Mouse (Mus musculus) hindlimb bud, embryonic 11.5 days (tissue): ENCODE results near the gene Aqp9.

Experiments
- DNase-seq: peaks from one replicate; pipeline ENCODE4 v3.0.0-alpha.2; 2012; ENCODE audit warnings: low read depth, low spot score; ENCODE audit errors: extremely low spot score

The Aqp9 gene

DNA sequence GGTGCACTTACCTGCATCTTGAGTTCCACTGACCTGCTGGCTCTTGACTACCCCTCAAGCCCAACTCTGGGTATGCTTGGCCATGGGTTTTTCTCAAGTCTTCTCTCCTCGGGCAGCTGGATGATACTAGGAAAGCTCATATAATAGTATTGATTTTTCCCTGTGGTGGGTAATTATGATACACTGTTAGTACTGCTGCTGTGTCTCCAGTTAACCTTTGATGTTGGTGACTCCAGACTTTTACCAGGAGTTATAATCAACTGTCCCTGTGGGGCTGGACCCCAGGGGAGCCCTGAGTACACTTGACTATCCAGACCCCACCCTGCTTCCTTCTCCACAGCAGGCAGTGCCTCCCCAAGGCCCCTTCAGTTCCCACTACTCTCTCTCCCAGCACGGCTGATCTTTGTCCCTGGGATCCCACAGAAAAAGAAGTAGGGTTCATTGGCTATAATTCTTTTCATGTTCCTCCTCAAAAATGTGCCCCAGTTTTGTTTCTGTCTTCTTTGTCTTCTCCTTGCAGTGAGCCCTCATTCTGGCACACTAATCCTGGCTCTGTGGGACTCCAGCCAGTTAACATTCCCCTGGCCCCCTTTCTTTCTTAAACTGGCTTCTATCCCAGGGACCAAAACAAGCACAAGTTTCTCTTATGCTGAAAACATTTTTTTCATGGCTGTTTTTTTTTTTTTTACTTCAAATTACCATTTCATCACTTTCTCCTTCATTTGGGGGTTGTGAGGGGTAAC lies 838 bp downstream of the Aqp9 start:
- DNase-seq = no peak

DNA sequence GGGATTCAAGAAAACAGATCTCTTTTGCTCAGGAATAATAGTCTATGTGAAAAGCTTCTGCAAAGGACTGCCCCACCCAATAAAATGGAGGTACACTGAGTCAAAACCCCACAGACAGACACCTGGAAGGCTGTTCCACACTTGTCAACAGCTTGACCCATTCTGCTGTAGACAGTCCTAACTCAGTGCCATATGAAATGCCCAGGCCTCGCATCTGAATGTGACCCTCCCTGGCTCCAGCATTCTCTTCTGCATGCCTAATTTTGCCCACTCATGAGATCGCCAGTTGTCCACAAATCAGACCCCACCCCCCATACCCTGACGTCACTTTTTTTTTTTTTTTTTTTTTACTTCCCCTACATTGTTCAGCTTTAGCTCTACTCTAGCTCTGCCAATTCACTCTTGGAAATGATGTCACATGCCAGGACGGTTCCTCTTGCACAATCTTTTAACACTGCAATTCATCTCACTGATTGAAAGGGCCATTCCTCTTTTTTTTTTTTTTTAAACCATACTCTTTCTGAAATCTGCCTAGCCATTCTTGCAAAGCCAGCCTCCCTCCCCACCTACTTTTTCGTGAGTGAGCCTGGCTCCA lies 1.5 kb downstream of the Aqp9 start:
- DNase-seq = no peak

DNA sequence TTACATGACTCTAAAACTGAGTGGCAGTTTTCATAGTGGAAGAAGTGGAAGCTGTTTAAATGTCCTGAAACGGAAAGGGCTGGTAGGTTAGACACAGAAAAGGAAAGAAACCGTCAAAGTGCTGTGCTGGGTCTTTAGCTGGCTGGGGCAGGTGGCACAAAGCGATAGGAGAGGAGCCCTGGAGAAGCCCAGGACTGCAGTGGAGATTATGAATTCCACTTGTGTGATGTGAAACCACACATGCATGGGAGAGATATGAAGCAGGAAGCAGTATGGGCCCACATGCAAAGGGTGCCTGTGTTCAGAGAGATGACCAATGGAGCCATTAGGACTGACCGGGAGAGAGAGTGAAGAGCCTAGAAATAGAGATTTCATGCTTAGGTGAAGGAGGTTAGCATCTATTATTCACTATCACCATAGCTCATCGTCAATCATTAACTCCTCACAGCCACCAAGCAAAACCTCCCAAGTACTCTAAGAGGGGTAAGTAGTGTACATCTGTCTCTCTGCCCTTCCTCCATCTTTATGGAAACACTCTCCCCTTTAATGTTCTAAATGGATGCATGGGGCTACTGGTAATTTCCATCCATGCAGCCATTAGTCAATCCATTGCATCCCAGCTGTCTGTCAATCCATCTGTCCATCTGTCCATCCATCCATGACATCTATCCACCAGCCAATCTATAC lies 2.3 kb downstream of the Aqp9 start:
- DNase-seq = no peak

DNA sequence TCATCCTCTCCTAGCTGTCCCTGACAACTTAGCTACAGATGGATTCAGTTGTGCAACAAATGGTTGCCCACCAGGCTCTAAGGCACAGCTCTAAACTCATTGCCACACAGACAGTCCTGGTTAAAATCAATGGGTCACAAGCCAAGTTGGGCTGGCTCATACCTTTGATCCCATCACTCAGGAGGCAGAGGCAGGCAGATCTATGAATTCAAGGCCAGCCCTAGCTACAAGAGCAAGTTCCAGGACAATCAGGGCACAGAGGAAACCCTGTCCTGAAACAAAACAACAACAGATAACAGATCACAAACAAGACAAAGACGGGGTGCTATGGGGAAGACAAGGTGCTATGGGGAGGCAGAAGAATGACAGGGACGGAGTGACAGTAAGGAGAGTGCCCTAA lies 3.0 kb downstream of the Aqp9 start:
- DNase-seq = no peak

DNA sequence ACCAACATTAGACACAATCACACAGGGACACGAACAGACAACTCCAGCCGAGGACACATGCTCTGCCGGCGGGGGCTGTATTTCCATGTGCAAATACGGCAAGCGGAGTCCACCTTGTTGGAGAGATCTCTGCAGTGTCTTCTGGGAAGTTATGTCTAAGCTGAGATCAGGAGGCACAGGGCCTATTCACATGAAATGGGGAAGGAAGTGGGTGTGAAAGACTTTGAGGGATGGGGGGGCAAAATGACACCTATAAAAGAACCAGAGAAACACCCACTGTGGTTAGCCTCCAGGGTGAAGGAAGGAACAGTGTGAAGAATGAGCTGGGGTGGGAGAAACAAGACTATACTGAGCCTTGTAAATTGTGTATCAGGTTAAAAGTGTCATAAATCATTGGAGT lies 3.4 kb downstream of the Aqp9 start:
- no peak for DNase-seq

DNA sequence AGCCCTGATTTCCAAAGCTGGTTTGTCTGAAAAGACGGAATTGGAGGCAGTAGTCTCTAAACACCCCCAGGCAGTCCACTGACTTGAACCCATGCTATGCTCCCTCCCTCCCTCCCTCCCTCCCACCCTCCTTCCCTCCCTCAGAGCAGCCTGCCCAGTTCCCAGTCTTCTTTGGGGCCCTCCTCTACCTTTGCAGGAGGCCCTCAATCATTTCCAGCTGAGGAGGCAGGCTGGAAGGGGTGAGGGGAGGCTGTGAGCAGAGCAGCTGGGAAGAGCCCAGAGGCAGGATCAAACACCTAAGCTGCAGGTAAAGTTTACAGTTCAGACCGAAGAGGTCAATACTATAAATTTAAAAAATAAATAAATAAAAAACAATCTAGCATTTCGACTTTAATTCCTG lies 4.1 kb downstream of the Aqp9 start:
- DNase-seq = no peak

DNA sequence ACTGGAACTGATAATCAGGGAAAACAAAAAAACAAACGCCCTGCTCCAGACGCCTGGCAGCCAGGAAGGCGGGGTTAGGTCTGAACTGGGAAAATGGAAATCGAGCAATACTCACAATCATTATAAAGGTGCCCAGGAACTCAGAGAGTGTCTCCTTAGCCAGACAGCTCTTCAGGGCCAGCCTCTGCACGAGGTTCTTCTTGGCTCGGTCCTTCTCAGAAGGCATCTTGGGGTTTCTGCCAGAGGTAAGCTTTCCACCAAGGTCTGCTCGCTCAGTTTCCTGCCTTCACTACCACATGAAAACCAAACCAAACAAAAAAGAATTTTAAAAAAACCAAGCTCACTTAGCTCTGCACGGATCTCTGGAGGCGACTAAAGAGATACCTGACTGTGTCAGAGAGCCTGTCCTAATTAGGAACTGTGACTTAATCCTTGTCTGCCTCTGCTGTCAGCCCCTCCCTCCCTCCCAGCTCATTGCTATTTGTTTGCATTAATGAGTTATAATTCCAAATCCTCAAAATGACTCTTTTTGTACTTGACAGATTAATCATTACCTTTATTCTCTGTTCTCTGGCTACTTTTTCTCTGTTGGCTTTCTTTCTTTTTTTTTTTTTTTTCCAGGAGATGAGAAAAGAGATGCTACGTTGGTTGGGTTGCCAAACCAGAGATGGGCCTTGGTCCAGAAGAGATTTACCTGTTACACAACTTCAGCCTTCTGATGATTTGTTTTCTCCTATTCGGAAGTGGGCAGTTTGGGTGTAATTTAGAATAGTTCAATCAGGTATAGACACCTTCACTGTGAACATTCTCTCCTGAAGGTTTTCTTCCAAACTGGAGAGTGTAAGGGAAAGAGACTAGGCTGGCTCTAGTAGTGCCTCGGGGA lies 5.4 kb downstream of the Aqp9 start:
- DNase-seq = no peak

DNA sequence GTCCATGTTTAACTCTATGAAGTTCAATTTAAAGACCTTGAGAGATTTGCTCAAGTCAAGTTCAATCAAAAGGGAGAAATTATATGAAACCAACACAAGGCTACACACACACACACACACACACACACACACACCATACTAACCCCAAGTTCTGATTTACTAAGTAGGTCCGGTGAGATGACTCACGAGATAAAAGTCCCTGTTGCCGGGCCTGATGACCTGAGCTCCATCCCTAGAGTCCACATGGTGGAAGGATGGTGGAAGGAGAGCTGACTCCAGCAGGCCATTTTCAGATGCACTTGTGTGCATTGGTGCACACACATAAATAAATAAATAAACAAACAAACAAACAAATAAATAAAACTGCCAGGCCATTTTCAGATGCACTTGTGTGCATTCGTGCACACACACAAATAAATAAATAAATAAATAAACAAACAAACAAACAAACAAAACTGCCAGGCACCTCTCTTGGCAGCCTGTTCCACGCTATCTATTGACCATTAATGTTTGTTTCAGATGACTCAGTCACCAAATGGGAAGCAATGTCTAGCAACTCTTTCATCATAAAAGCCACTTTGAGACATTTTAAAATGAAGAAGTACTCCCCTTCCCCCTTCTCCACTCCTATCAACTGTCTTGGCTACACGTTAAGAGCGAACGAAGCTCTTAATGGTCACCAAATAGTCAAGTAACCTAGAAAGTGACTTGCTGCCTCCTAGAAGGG lies 6.2 kb downstream of the Aqp9 start:
- DNase-seq = no peak

DNA sequence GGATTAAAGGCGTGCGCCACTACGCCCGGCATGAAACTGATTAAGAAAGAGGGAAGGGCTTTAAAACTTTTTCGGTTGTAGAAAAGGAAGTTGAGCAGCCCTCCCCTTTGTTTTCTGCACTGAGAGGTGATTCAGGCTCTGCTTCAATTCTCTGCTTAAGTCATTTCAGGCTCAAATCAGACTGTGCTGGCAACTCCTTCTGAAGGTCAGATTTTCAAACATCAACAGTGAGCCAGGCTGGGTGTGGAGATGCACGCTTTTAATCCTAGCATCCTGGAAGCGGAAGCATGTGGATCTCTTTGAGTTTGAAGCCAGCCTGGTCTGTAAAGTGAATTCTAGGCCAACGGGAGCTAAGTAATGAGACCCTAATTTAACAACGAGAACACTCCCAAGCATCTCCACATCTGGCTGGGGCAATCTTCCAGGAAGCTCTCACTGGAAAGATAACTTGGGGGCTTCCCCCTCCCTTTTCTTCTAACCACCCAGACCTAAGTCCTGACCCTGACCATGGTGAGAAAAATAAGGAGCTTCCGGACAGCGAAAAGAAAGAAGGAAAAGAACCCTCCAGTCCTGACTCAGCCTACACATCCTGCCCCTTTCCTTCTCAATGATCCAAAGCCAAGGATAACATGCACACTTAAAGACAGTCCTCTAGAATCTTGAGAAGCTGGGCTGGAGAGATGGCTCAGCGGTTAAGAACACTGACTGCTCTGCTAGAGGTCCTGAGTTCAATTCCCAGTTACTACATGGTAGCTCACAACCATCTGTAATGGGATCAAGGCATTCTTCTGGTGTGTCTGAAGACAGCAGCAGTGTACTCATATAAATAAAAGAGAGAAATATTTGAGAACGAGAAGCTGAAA lies 7.4 kb downstream of the Aqp9 start:
- no peak for DNase-seq

DNA sequence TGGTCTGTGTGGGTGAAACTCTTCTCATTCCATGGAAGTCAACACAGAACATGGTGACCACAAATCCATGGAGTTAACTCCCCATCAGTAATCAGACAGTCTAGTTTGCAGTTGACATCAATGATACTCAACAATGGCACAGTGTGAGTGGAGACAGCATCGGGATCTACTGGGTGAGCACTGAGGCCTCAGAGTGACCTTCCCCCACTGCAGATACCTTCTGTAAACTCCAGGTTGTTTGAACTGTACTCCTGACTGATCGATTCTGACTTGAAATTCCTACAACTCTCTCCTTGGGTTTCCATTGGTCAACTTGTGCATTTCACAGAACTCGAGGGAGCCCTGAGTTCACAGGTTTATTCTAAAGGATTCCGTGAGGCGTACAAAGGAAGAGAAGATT lies 8.8 kb downstream of the Aqp9 start:
- DNase-seq = no peak

DNA sequence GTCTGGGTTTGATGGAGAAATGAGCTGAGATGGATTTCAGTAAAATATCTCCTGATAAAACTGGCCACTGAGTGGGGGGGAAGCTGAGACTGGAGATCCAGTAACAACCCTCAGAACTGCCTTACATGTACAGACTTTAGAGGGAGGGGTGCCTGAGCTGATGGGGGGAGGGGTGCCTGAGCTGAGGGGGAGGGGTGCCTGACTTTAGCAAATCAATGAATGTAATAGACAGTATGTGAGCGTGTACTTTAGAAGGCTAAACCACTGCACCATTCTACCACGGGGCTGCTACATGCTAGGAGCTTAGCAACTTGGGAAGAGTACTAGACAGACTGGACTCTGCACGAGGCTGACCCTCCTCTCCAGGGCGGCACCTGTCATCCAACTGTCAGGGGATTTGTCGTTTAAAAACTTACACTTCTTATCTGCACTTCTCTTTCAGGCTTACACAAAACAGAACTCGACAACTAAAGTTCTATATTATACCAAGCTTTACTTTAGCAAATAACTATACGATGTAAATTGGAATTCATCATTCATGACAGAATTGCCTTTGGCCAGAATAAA lies 9.3 kb downstream of the Aqp9 start:
- DNase-seq = no peak

DNA sequence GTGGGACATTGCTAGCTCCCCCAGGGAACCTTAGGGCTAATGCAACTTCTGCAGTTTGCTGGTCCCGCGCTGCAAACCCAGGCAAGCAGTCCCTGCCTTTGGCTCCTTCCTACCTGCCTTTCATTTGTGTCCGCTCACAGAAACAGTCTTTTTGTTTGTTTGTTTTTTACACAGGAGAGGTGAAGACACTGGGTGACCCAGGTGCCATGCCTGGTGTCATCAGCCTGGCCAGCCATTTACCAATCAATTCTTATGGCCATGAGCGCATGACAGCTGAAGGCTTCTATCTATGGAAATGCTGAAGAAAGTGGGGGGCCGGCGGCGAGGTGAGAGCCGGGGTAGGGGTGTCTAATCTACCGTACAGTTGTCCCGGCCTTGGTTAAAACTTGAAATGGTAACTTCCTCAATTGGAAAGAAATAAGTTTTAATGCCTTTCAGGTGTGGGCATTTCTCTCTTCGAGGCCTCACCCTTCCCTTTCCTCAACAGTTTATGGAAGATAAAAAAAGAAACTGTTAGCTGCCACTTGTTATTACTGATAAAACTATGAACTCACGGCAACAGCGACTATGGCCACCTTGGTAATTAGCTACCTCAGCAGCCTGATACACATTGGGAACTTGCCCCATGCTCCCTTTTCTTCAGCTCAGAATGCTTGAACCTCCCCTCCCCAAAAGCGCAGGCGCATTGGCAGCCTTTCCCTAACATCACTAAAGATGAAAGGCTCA lies 10.4 kb downstream of the Aqp9 start:
- no peak for DNase-seq

DNA sequence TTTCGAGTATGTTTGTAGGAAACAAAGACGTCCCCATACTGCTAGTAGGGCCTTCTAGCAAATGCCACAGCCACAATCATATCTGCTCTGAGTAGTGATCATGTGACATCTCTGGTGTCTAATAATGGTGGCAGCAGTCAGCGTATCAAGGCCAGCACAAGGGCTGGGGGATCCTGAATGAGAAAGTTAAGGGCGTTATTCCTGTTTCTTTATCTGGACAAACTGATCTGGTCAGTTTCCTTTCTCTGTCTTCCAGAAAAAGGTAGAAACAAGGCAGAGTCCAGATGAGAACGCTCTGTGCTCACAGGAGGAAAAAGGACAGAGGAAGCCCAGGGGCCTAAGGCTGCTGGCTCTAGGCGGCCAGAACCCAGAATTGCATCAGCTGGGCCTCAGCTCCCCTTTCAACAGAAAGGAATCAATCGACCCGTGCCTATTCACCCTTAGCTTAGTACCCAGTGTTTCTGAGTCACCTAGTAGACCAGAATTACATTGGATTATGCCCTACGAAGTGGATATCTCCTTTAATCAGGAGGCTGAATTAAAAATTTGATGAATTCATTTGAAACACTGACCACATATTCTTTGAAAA lies 11.9 kb downstream of the Aqp9 start:
- DNase-seq = no peak

DNA sequence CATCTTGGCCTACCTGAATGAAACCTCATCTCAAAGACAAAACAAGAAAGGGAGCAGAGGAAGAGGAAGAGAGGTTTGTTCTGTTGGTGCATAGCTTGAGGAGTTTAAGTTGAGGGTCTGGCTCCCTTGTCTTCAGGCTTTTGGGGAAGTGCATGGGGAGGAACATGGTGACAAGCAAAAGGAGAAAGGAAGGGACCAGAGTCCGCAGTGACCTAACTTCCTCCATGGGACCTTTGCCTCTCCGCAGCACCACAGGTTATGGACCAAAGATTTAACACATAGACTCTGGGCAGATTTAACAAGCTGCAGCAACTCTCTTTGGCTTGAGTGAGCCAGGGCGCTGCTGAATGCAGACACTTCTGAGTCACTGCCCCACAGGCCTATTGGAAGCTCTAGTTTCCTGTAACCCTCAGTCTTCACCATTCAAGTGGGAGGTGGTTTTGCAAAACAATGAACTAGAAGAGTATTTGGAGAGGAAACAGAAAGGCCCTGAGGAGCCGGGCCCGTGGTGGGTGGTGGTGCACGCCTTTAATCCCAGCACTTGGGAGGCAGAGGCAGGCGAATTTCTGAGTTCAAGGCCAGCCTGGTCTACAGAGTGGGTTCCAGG lies 13.0 kb downstream of the Aqp9 start:
- DNase-seq = no peak

DNA sequence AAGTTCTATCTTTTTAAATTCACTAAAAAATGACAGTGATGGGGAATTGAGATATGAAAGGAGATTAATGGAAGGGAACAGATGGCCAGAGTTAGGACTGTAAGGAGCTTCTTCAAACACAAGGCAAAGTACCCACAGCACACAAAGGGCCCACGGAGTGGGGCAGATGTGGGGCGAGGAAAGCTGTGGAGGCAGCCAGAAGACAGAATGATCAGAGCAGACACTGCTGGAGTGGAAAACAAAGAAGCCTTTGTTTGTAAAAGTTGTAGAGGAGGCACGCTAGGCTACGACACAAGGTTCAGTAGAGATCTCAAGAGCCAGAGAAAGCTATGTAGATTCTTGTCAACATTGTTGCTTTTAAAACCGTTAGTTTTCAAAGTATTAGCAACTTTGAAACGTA lies 17.1 kb downstream of the Aqp9 start:
- no peak for DNase-seq

DNA sequence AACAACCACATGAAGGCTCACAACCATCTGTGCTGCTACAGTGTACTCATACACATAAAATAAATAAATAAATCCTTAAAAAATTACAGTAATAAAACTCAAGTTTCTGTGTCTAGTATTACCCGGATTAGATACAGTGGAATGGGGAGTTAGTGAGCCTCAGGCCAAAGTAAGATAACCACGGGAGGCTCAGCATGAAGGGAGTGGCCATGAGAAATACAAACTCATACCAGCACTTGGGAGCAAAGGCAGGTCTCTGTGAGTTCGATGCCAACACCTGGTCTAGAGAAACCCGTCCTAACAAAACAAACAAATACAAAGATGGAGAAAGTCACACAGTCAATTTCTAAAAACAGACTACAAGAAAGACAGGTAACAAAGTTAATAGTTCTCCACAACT lies 18.3 kb downstream of the Aqp9 start:
- DNase-seq = no peak

DNA sequence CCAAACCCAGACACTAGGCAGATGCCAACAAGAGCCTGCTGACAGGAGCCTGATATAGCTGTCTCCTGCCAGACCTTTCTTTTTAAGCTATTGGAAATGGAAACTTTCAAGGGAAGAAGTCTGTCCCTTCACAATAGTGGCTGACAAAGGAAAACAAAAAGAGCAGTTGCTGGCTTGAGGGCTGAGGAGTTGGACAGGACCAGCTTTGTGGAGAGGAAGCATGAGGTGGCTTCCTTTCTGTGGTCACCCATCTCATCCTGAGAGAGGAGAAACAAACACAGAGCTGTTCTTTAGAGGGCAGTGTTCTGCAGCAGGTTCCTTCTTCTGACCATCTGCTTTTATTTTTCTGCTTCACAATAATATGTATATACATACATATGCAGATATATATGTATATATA lies 19.6 kb downstream of the Aqp9 start:
- no peak for DNase-seq

DNA sequence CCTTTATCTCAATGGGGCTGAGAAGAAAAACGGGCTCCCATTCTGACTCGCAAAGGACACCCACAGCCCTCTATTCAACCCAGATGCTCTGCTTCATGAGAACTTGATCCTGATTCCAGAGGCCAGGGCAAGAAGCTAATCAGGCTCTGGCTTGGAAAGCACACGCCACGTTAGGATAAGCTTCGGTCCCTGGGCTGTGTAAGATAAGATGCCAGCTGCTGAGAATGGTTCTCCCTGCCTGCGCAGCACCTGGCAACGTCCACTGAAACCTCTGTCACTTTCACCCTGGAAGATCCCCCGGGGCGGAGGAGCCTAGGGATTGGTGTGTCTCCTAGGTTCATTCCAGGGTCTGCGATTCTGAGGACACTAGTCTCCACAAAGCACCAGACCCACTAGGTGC lies 22.3 kb downstream of the Aqp9 start:
- no peak for DNase-seq
